Mouse (Mus musculus) heart, embryonic 11.5 days (tissue): ENCODE measurements at regions not wholly inside any gene's neighbourhood (a gene's known extent, or its start where the extent isn't known, plus 50 kb on each side); places are given as distances from the start of the nearest gene placed in this dataset.

ENCODE experiments used
- ATAC-seq: fragments of 200-750 bp; cut with Nextera tagmentation; replicated peaks from 2 replicates; pipeline ENCODE4 v1.8.0; 2017; ENCODE audit warnings: moderate library complexity; ENCODE audit not compliant: insufficient number of reproducible peaks, low FRiP score, low TSS enrichment
- H3K27ac ChIP-seq: fragments of 300-500 bp; sonication (generic); 2 replicates; pipeline ENCODE4 v1.5.1; 2014; ENCODE audit warnings: mild to moderate bottlenecking, low read depth, low read length
- H3K27me3 ChIP-seq: fragments of 300-500 bp; sonication (generic); 2 replicates; pipeline ENCODE4 v1.6.1; 2014; ENCODE audit warnings: mild to moderate bottlenecking, low read length, mixed read lengths; ENCODE audit not compliant: control insufficient read depth, insufficient read depth
- H3K36me3 ChIP-seq: fragments of 300-500 bp; sonication (generic); 2 replicates; pipeline ENCODE4 v1.6.1; 2014; ENCODE audit warnings: mild to moderate bottlenecking, low read length, moderate library complexity, mixed read lengths; ENCODE audit not compliant: control insufficient read depth, insufficient read depth
- H3K4me1 ChIP-seq: fragments of 300-500 bp; sonication (generic); 2 replicates; pipeline ENCODE4 v1.6.1; 2014; ENCODE audit warnings: low read length; ENCODE audit not compliant: control insufficient read depth, insufficient read depth
- H3K4me2 ChIP-seq: fragments of 300-500 bp; sonication (generic); 2 replicates; pipeline ENCODE4 v1.6.1; 2014; ENCODE audit warnings: mild to moderate bottlenecking, moderate library complexity
- H3K4me3 ChIP-seq: fragments of 300-500 bp; sonication (generic); 2 replicates; pipeline ENCODE4 v1.5.1; 2014; ENCODE audit warnings: low read depth, low read length
- H3K9ac ChIP-seq: fragments of 300-500 bp; sonication (generic); 2 replicates; pipeline ENCODE4 v1.6.1; 2014; ENCODE audit warnings: mild to moderate bottlenecking, low read depth, low read length, moderate library complexity
- H3K9me3 ChIP-seq: fragments of 300-500 bp; sonication (generic); replicated peaks from 2 replicates; pipeline ENCODE4 v1.6.1; 2016; ENCODE audit warnings: low read length; ENCODE audit not compliant: control insufficient read depth
- WGBS: fragments of 180-500 bp; shearing (Covaris S2); extraction: QIAGEN DNeasy Blood & Tissue Kit; methylation state at CpG from one replicate; pipeline ENCODE4 v1.1.7; 2014; ENCODE audit not compliant: insufficient replicate concordance; 5-methylcytosine and 5-hydroxymethylcytosine counted together

DNA sequence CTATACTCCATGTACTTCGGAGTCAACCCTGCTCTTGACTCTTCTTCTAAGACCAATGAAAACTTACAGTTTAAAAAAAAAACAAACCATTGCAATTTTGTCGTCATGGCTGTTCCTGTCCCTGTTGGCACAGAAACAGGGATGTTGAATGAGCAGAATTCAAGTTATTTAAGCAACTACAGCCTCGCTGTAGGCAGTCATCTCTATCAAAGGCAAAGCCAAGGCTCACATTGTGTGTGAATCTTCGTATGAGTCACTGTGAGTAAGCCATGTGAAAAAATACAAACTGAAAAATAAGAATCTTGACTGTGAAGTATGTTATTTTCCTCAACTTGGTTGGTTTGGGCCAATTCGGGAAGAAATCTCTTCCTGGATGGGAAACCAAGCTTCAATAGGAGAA lies 81.9 kb upstream of the Vldlr start:
- Histone ChIP-seq H3K4me1 (no peaks in the 10 kb centered on the region), H3K27me3 (no peaks in the 10 kb centered on the region), H3K9me3 (no peaks in the 10 kb centered on the region), H3K9ac (no peak overlapping the region), H3K27ac (no peak overlapping the region), H3K4me2 (no peak overlapping the region), H3K36me3 (no peaks in the 10 kb centered on the region), H3K4me3 (no peak overlapping the region)
- 77% methylated on average over 5 of the region's 5 CpGs for WGBS
- ATAC-seq: no peak

DNA sequence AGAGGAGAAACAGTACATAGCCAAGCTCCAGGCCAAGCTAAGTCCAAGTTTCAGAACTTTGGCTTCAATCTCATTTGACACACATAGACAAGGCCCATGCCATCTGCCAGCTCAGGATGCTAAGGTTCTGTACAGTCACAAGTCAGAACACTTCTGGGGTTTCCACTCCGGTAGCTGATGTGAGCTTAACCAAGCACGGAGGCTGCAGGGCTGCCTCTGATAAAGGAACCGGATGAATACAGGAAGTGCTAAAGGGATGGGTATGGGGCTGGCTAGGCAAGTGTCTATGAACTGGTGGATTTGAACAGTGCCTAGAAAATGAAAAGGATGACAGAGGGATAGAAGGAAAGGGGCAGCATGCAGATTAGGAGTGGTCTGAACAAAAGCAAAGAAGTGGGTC lies 75.4 kb upstream of the Vldlr start:
- H3K9ac ChIP-seq: no peak overlapping the region
- ATAC-seq: no peak
- H3K4me2 ChIP-seq: no peak overlapping the region
- no peaks in the 10 kb centered on the region for H3K36me3 ChIP-seq
- H3K9me3 ChIP-seq: no peaks in the 10 kb centered on the region
- WGBS: 40% methylated on average over 3 of the region's 3 CpGs
- no peak overlapping the region for H3K27ac ChIP-seq
- H3K4me3 ChIP-seq: no peak overlapping the region
- no peaks in the 10 kb centered on the region for H3K27me3 ChIP-seq
- no peaks in the 10 kb centered on the region for H3K4me1 ChIP-seq

DNA sequence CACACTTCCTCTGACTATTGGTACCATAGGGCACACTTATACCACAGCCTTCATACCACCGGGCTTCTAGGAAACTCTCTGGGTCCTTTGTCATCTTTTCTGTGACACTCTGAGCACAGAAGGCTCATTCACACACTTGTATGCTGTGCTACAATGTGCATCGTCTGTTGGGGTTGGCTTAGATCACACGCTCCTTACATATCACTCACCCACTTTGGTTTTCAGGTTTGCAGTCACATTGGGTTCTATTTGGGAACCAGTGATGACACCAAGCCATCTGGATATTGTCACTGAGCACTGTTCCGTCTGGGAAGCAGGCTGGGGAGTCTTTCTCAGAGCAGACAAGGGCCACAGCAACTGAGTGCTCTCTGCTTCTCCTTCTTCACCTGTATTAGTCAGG lies 74.1 kb upstream of the Vldlr start:
- no peak overlapping the region for H3K4me3 ChIP-seq
- H3K27me3 ChIP-seq: no peaks in the 10 kb centered on the region
- 79% methylated on average over 4 of the region's 4 CpGs for WGBS
- no peaks in the 10 kb centered on the region for H3K4me1 ChIP-seq
- no peak overlapping the region for H3K9ac ChIP-seq
- no peaks in the 10 kb centered on the region for H3K9me3 ChIP-seq
- no peak overlapping the region for H3K4me2 ChIP-seq
- H3K36me3 ChIP-seq: no peaks in the 10 kb centered on the region
- no peak for ATAC-seq
- no peak overlapping the region for H3K27ac ChIP-seq

DNA sequence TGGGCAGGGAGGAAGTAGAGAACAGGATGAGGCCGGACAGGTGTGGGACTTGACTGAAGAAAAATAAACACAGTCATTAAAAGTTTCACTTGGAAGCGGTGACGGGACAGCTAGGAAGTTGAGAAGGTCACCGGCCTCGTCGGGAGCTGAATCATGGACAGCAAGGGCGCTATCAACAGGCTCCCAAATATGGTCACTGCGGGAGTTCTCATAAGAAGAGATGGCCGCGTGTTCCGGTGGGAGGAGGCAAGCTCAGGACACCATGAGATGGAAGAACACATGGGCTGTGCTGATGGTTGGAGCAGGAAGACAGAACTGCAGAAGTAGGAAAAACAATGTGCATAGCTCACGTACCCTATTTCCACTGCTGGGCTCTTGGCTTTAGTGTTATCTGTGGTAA lies 68.9 kb upstream of the Vldlr start:
- no peak overlapping the region for H3K4me3 ChIP-seq
- ATAC-seq: no peak
- H3K4me1 ChIP-seq: peaks cover 6% of the 10 kb centered on the region; the same call in 1 of the 2 replicates
- no peaks in the 10 kb centered on the region for H3K36me3 ChIP-seq
- no peak overlapping the region for H3K4me2 ChIP-seq
- H3K9ac ChIP-seq: no peak overlapping the region
- no peak overlapping the region for H3K27ac ChIP-seq
- no peaks in the 10 kb centered on the region for H3K9me3 ChIP-seq
- WGBS: 46% methylated on average over 12 of the region's 12 CpGs
- H3K27me3 ChIP-seq: no peaks in the 10 kb centered on the region

DNA sequence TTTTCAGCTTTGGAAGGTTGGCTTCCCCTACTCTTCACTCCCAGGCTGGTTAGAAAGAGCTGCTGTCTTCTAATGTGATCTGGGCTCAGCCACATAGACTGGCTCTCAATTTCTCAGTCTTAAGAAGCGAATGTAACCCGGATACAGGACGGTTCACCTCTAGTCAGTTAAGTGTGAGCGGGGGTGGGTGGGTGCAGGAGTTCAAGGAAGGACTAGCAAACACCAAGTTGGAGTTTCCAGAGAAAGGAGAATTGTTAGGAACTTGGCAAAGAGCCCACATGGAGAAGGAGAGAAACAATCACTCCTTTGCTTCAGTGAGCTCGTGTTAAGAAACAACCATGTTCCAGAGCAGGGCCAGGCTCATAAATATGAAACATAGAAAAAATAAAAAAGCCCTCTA lies 68.0 kb upstream of the Vldlr start:
- Histone ChIP-seq H3K27me3 (no peaks in the 10 kb centered on the region), H3K9me3 (no peaks in the 10 kb centered on the region), H3K36me3 (no peaks in the 10 kb centered on the region), H3K27ac (no peak overlapping the region), H3K4me3 (no peak overlapping the region), H3K4me1 (peaks cover 6% of the 10 kb centered on the region; the same call in 1 of the 2 replicates), H3K9ac (no peak overlapping the region), H3K4me2 (no peak overlapping the region)
- no peak for ATAC-seq
- 59% methylated on average over 5 of the region's 5 CpGs for WGBS

DNA sequence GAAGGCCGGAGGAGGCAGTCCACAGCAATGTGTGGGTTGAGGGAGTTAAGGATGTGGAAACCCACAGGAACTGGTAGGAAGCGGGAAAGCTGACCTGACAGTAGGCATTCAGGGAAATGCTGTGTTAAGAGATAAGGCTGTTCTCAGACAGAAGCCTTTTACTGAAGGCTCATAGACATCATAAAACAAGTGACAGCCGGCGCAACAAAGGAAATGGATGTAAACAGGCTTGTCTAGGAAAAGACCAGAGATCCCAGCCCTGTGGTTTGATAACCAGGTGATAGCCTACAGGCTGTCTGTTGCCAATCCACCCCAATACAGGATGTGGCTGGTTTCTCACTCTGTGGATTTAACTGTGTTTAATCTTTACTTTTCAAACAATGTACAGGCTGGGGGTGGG lies 66.7 kb upstream of the Vldlr start:
- Histone ChIP-seq H3K27ac (no peak overlapping the region), H3K9ac (no peak overlapping the region), H3K27me3 (no peaks in the 10 kb centered on the region), H3K9me3 (no peaks in the 10 kb centered on the region), H3K36me3 (no peaks in the 10 kb centered on the region), H3K4me2 (no peak overlapping the region), H3K4me1 (peaks cover 6% of the 10 kb centered on the region; the same call in 1 of the 2 replicates), H3K4me3 (no peak overlapping the region)
- ATAC-seq: no peak
- WGBS: 26% methylated on average over 4 of the region's 4 CpGs

DNA sequence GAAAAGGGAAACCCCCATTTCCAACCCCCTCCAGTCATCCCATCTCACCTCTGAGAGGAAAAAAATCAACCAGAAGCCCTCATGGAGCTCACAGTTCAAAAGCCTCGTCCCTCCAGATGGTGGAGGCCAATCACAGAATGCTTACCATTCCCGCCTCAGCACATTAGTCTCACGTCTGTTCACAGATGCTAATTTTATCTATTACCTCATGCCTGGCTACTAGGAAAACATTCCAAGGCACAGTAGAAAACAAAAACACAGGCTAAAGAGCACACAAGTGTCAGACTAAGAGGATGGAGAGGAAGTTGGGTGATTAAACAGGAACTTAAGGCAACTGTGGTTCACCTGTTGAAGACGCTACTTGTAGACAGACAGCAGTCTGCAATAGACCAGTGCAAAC lies 54.4 kb upstream of the Vldlr start:
- H3K4me2 ChIP-seq: no peak overlapping the region
- H3K4me3 ChIP-seq: no peak overlapping the region
- H3K36me3 ChIP-seq: no peaks in the 10 kb centered on the region
- no peaks in the 10 kb centered on the region for H3K27me3 ChIP-seq
- 61% methylated on average over 4 of the region's 4 CpGs for WGBS
- H3K9ac ChIP-seq: no peak overlapping the region
- ATAC-seq: no peak
- H3K27ac ChIP-seq: no peak overlapping the region
- no peaks in the 10 kb centered on the region for H3K4me1 ChIP-seq
- no peaks in the 10 kb centered on the region for H3K9me3 ChIP-seq
